Mouse (Mus musculus) testis, adult 2 months (tissue): ENCODE data around the gene Grb2. TPM values are rescaled to one million over a fixed set of nuclear protein-coding genes. Genes with fewer than 3 reads are reported as not detected.

Experiments used
- H3K27ac ChIP-seq: fragments of 200-500 bp; 2 replicates; pipeline ENCODE4 v1.5.1; 2012; ENCODE audit warnings: low read depth, low read length; ENCODE audit not compliant: control insufficient read depth, insufficient read depth
- H3K27me3 ChIP-seq: fragments of 200-500 bp; 2 replicates; pipeline ENCODE4 v1.6.1; 2012; ENCODE audit warnings: mild to moderate bottlenecking, low read length, moderate library complexity; ENCODE audit not compliant: control insufficient read depth, insufficient read depth
- H3K36me3 ChIP-seq: fragments of 200-500 bp; 2 replicates; pipeline ENCODE4 v1.6.1; 2012; ENCODE audit warnings: mild to moderate bottlenecking, low read length; ENCODE audit not compliant: control insufficient read depth, insufficient read depth
- H3K4me1 ChIP-seq: fragments of 200-500 bp; 2 replicates; pipeline ENCODE4 v1.6.1; 2012; ENCODE audit warnings: low read length; ENCODE audit not compliant: control insufficient read depth, insufficient read depth
- H3K4me3 ChIP-seq: fragments of 200-500 bp; 2 replicates; pipeline ENCODE4 v1.5.1; 2012; ENCODE audit warnings: low read depth, mild to moderate bottlenecking, low read length, moderate library complexity, mixed read lengths; ENCODE audit not compliant: control insufficient read depth
- CTCF ChIP-seq: fragments of 200-500 bp; IDR thresholded peaks from 2 replicates; pipeline ENCODE4 v1.5.1; 2012; ENCODE audit warnings: low read depth, mild to moderate bottlenecking, inconsistent platforms, low read length, moderate library complexity; ENCODE audit not compliant: control insufficient read depth, insufficient read depth, insufficient replicate concordance
- POLR2A ChIP-seq: fragments of 200-500 bp; IDR thresholded peaks from 2 replicates; pipeline ENCODE4 v1.6.1; 2012; ENCODE audit warnings: low read depth, mild to moderate bottlenecking, inconsistent platforms, low read length, moderate library complexity; ENCODE audit not compliant: control insufficient read depth
- polyA plus RNA-seq: library from polyadenylated mRNA; depleted of rRNA; stranded (reverse); fragments of >200 nt; gene quantifications from 2 replicates; pipeline ENCODE4 v1.2.3, GENCODE M21; 2012

The Grb2 gene
- polyA plus RNA-seq, 1 experiment: 7.7 TPM

GRCm38 (mm10) chr11:115712674-115713298 lies 4.4 kb upstream of the Grb2 start:
- Histone ChIP-seq H3K27me3 (no peaks in the 10 kb centered on the region), H3K27ac (no peak overlapping the region), H3K36me3 (no peaks in the 10 kb centered on the region), H3K4me1 (peaks cover 7% of the 10 kb centered on the region), H3K4me3 (no peak overlapping the region)
- TF ChIP-seq CTCF (no peak), POLR2A (no peak)

- TF ChIP-seq CTCF (no peak), POLR2A (no peak)
- no peaks in the 10 kb centered on the region for H3K27me3 ChIP-seq
- no peak overlapping the region for H3K4me3 ChIP-seq
Observed at GRCm38 (mm10) chr11:115712268-115712667, 3.9 kb upstream of the Grb2 start.

GRCm38 (mm10) chr11:115711133-115711532 lies 2.7 kb upstream of the Grb2 start:
- no peaks in the 10 kb centered on the region for H3K27me3 ChIP-seq
- no peaks in the 10 kb centered on the region for H3K36me3 ChIP-seq
- H3K4me3 ChIP-seq: no peak overlapping the region
- no peak for TF ChIP-seq POLR2A
- TF ChIP-seq CTCF: no peak
- H3K27ac ChIP-seq: no peak overlapping the region
- H3K4me1 ChIP-seq: peaks cover 13% of the 10 kb centered on the region

More at GRCm38 (mm10) chr11:115712268-115712667, 3.9 kb upstream of the Grb2 start:
- Histone ChIP-seq H3K36me3 (no peaks in the 10 kb centered on the region), H3K27ac (no peak overlapping the region), H3K4me1 (peaks cover 11% of the 10 kb centered on the region)

GRCm38 (mm10) chr11:115709829-115710559 lies 1.6 kb upstream of the Grb2 start:
- H3K27me3 ChIP-seq: no peaks in the 10 kb centered on the region
- no peak overlapping the region for H3K4me3 ChIP-seq
- no peak overlapping the region for H3K27ac ChIP-seq
- TF ChIP-seq CTCF: no peak
- TF ChIP-seq POLR2A: no peak
- peaks cover 13% of the 10 kb centered on the region for H3K4me1 ChIP-seq
- no peaks in the 10 kb centered on the region for H3K36me3 ChIP-seq

GRCm38 (mm10) chr11:115708956-115709828 lies 795 bp upstream of the Grb2 start:
- Histone ChIP-seq H3K27ac (peak overlapping the region; percentile 73), H3K4me3 (peak overlapping the region; percentile 82), H3K27me3 (no peaks in the 10 kb centered on the region), H3K4me1 (peaks cover 13% of the 10 kb centered on the region), H3K36me3 (no peaks in the 10 kb centered on the region)
- TF ChIP-seq CTCF: no peak

GRCm38 (mm10) chr11:115707313-115708208 lies 836 bp downstream of the Grb2 start:
- Histone ChIP-seq H3K4me3 (peak overlapping the region; percentile 92), H3K4me1 (peaks cover 13% of the 10 kb centered on the region), H3K27ac (peak overlapping the region; percentile 86), H3K36me3 (no peaks in the 10 kb centered on the region), H3K27me3 (no peaks in the 10 kb centered on the region)
- TF ChIP-seq POLR2A (no peak), CTCF (no peak)
